Mouse (Mus musculus) spleen, adult 2 months (tissue): Measurements from ENCODE around the gene Gm4969. TPM values are rescaled to one million over a fixed set of nuclear protein-coding genes. Genes with fewer than 3 reads are reported as not detected.

ENCODE experiments used
- DNase-seq, 2 experiments: peaks; one replicate each; pipeline versions ENCODE4 v3.0.0 to v3.0.0-alpha.2; 2012 to 2021; ENCODE audit warnings: low spot score in 2 of 2, low read depth in 1 of 2
- H3K27ac ChIP-seq: fragments of 200-500 bp; 2 replicates; pipeline ENCODE4 v1.5.1; 2012; ENCODE audit warnings: low read length, inconsistent platforms; ENCODE audit not compliant: insufficient read depth
- H3K27me3 ChIP-seq: fragments of 200-500 bp; 2 replicates; pipeline ENCODE4 v1.6.1; 2012; ENCODE audit warnings: mild to moderate bottlenecking, moderate library complexity, low read length, inconsistent platforms; ENCODE audit not compliant: control insufficient read depth, insufficient read depth
- H3K36me3 ChIP-seq: fragments of 200-500 bp; 2 replicates; pipeline ENCODE4 v1.6.1; 2012; ENCODE audit warnings: mild to moderate bottlenecking, low read length, inconsistent platforms; ENCODE audit not compliant: control insufficient read depth, insufficient read depth
- H3K4me1 ChIP-seq: fragments of 200-500 bp; 2 replicates; pipeline ENCODE4 v1.6.1; 2011; ENCODE audit warnings: inconsistent platforms; ENCODE audit not compliant: control insufficient read depth, insufficient read depth, insufficient read length
- H3K4me3 ChIP-seq: fragments of 200-500 bp; 2 replicates; pipeline ENCODE4 v1.5.1; 2011; ENCODE audit warnings: mild to moderate bottlenecking, inconsistent platforms; ENCODE audit not compliant: insufficient read depth, insufficient read length; ENCODE audit errors: extremely low read depth
- CTCF ChIP-seq: fragments of 200-500 bp; IDR thresholded peaks from 2 replicates; pipeline ENCODE4 v1.5.1; 2011; ENCODE audit warnings: mild to moderate bottlenecking, inconsistent platforms; ENCODE audit not compliant: insufficient read depth, insufficient read length, insufficient replicate concordance; ENCODE audit errors: extremely low read depth
- POLR2A ChIP-seq: fragments of 200-500 bp; IDR thresholded peaks from 2 replicates; pipeline ENCODE4 v1.6.1; 2011; ENCODE audit warnings: low read depth, low read length, inconsistent platforms
- WGBS: fragments of 180-500 bp; shearing (Covaris S2); methylation state at CpG from one replicate; pipeline ENCODE4 v1.1.7; 2018; 5-methylcytosine and 5-hydroxymethylcytosine counted together
- polyA plus RNA-seq: library from polyadenylated mRNA; depleted of rRNA; stranded (reverse); fragments of >200 nt; gene quantifications from 2 replicates; pipeline ENCODE4 v1.2.3, GENCODE M21; 2012

Gene Gm4969
- polyA plus RNA-seq, 1 experiment = not detected

DNA sequence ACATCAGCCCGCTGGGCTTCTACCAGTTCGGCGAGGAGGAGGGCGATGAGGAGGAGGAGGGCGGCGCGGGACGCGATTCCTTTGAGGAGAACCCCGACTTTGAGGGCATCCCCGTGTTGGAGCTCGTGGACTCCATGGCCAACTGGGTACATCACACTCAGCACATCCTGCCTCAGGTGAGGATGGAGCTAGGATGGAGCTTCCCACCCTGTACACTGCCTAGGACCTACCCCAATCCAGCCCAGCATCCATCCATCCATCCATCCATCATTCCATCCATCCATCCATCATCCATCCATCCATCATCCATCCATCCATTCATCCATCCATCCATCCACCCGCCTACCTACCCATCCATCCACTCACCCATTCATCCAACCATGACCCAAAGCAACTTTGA, 52.3 kb downstream of the Gm4969 start:
- no peaks in the 10 kb centered on the region for H3K36me3 ChIP-seq
- no peak overlapping the region for H3K4me3 ChIP-seq
- peaks cover 12% of the 10 kb centered on the region for H3K27me3 ChIP-seq
- H3K27ac ChIP-seq = no peak overlapping the region
- TF ChIP-seq CTCF = no peak
- TF ChIP-seq POLR2A = no peak
- no peak for DNase-seq
- no peaks in the 10 kb centered on the region for H3K4me1 ChIP-seq
- 44% methylated on average over 13 of the region's 13 CpGs for WGBS

DNA sequence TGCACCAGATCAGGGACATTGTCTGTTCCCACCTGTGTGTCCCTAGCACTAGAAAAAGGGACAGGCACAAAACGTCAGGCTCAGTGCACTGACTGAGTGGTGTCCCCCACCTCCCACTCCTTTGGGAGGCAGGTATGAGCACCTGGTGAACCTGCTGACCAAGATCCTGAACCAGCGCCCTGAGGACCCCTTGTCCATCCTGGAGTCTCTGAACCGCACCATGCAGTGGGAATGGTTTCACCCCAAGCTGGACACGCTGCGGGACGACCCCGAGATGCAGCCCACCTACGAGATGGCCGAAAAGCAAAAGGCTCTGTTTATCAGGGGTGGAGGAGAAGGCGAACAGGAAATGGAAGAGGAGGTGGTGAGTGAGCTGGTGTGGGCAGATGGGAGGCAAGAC, 60.8 kb downstream of the Gm4969 start:
- TF ChIP-seq CTCF (no peak), POLR2A (no peak)
- no peak for DNase-seq
- H3K36me3 ChIP-seq = peaks cover 5% of the 10 kb centered on the region
- WGBS = 63% methylated on average over 10 of the region's 10 CpGs
- H3K27ac ChIP-seq = no peak overlapping the region
- no peaks in the 10 kb centered on the region for H3K27me3 ChIP-seq
- H3K4me3 ChIP-seq = no peak overlapping the region
- no peaks in the 10 kb centered on the region for H3K4me1 ChIP-seq

DNA sequence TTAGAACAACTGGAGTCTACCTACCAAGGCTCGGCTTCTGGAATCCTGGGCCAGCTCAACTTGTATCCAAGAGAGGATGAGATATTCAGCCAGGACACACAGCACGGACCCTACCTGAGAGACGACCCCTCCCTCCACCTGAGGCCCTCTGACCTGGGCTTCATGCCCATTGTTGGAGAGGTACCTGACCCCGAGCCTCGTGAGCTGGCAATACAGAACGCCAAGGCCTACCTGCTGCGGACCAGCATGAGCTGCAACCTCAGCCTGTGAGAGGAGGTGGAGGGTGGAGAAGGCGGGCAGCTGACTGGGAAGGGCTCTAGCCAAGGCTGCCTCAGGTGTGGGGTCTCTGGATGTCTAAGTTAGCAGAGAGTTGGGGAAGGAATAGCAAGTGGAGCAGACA, 63.1 kb downstream of the Gm4969 start:
- DNase-seq = no peak
- no peaks in the 10 kb centered on the region for H3K4me1 ChIP-seq
- H3K36me3 ChIP-seq = peaks cover 15% of the 10 kb centered on the region
- H3K4me3 ChIP-seq = no peak overlapping the region
- TF ChIP-seq POLR2A (no peak), CTCF (no peak)
- WGBS = 88% methylated on average over 8 of the region's 8 CpGs
- H3K27me3 ChIP-seq = no peaks in the 10 kb centered on the region
- H3K27ac ChIP-seq = no peak overlapping the region

DNA sequence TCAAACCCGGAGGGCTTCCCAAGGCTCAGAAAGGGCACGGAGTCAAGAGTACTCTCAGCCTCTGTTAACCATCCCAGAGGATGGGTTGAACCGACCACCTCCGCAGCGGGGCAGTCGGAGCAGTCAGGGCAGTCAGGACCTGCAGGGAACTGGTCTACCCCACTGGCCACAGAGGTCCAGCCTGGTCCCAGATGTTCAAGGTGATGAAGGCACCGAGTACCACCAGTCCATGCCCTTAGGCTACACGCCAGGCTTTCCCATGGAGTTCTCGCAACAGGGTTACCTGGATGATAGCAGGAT, 63.4 kb downstream of the Gm4969 start:
- H3K4me3 ChIP-seq = no peak overlapping the region
- H3K36me3 ChIP-seq = peaks cover 15% of the 10 kb centered on the region
- no peak overlapping the region for H3K27ac ChIP-seq
- TF ChIP-seq CTCF = no peak
- no peak for TF ChIP-seq POLR2A
- no peaks in the 10 kb centered on the region for H3K27me3 ChIP-seq
- H3K4me1 ChIP-seq = no peaks in the 10 kb centered on the region
- WGBS = 93% methylated on average over 9 of the region's 9 CpGs
- DNase-seq = no peak

DNA sequence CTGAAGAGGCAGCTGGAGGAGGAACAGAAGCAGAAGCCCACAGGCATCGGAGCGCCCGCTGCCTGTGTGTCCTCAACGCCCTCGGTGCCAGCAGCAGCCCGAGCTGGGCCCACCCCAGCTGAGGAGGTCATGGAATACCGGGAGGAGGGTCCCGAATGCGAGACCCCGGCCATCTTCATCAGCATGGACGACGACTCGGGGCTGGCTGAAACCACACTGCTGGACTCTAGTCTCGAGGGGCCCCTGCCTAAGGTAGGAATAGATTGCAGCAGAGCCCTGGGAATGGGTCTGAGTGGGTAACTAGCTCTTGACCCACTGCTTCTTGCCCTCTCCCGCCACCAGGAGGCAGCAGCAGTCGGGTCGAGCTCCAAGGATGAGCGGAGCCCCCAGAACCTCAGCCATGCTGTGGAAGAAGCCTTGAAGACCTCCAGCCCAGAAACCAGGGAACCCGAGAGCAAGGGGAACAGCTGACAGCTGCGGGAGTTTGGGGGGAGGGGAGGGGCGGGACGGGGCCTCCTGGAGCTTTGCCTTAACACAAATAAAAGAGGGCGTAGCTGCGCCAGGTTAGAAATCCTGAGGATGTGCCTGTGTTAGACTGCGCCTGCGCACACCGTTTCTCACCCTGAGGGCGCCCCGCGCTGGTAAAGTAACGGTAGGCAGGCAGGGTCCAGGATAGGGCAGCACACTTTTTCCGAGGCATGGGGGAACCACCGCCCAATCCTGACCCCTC, 64.0 kb downstream of the Gm4969 start, which contains the start of gene Rsph6a:
Gene Rsph6a (plus strand): TSS at position 644 of the 730 bp plus-strand sequence.
- peaks cover 19% of the 10 kb centered on the region for H3K36me3 ChIP-seq
- H3K4me3 ChIP-seq = no peak within 1 kb of the TSS
- H3K27ac ChIP-seq = no peak within 1 kb of the TSS
- no peaks in the 10 kb centered on the region for H3K4me1 ChIP-seq
- no peaks in the 10 kb centered on the region for H3K27me3 ChIP-seq
- DNase-seq = no peak
- WGBS = 79% methylated on average over 33 of the region's 33 CpGs
- TF ChIP-seq POLR2A (no peak), CTCF (peak; percentile 24; the same call in 1 of the 2 replicates)

DNA sequence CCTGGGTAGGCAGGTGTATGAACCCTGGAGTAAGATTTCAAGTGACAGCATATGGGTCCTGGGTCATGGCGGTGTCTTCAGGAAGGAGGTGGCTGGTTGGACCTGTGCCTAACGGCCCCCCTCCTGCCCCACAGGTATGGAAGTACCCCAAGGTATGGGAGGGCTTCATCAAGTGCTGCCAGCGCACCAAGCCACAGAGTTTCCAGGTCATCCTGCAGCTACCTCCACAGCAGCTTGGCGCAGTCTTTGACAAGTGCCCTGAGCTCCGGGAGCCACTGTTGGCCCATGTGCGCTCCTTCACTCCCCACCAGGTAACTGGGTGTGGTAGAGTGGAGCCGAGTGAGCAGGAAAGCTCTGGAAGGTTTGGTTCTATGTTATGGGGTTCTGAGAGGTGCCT, 65.0 kb downstream of the Gm4969 start:
- Histone ChIP-seq H3K4me1 (no peaks in the 10 kb centered on the region), H3K27ac (no peak overlapping the region), H3K27me3 (no peaks in the 10 kb centered on the region), H3K36me3 (peaks cover 28% of the 10 kb centered on the region), H3K4me3 (no peak overlapping the region)
- no peak for TF ChIP-seq POLR2A
- no peak for TF ChIP-seq CTCF
- WGBS = 95% methylated on average over 7 of the region's 7 CpGs
- DNase-seq = no peak

DNA sequence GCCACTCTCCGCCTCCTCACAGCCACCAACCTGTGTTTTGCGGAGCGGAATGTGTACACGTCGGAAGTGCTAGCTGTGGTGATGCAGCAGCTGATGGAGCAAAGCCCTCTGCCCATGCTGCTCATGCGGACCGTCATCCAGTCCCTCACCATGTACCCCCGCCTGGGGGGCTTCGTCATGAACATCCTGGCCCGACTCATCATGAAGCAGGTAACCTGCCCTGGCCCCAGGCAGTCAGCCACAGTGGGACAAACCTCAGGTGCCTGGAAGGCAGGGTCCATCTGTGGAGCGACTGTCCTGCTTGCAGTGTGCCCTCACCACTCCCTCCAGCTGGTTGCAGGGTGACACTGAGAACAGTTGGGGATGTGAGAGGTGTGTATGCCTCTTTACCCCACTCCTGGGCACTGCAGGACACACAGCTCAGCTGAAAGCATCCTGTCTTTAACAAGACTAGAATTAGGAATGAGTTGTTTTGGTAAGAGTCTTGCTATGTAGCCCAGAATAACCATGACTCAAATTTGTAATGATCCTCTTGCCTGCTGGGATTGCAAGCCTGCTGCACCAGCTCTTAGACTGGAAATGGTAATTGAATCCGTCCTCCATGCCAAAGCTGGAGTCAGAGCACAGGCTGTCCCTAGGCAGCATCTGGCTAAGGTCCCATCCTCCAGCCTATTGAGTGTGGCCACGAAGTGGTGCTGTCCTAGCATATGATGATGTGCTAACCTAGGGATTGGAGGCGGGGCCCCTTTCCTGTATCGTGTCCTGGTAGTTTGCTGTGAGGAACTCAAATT, 65.6 kb downstream of the Gm4969 start:
- H3K36me3 ChIP-seq = peaks cover 34% of the 10 kb centered on the region
- WGBS = 92% methylated on average over 15 of the region's 15 CpGs

More for the DNA sequence above, 65.6 kb downstream of the Gm4969 start:
- no peak for DNase-seq
- Histone ChIP-seq H3K27ac (no peak overlapping the region), H3K4me1 (no peaks in the 10 kb centered on the region), H3K4me3 (no peak overlapping the region), H3K27me3 (no peaks in the 10 kb centered on the region)
- TF ChIP-seq POLR2A (no peak), CTCF (no peak)
